11 mouse cellular contexts compared by ENCODE assay signal in the genomic region with DNA sequence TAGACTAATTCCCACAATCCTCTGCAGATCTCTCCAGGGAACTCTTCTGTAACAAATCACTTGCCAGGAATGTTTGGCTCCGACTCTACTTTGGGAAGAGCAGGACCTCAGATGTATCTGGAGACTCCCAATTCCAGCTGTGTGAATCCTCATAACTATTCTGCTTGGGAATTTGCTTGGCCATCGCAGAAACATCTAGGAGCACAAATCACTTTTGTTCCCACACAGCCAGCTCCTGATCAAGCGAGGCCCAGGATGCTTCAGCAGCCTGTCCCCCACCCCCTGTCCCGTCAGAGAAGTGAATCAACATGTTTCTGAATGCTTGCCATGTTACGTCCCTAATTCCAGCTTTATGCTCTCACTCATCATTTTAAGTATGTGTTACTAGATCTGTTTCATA.
DNase-seq lines count a peak whose midpoint lies in the region; ATAC-seq and TF ChIP-seq lines count a peak whose summit lies in the region.
"Had no signal": no experiment of that assay in that cellular context is flagged by ENCODE, and none has a peak within 500 bp of the region (broad histone marks: within the 10 kb centered on the region; RNA-seq: fewer than 3 reads in every experiment).

No protein-coding gene starts in this region.

- H3K4me1 ChIP-seq in lung, embryonic 14.5 days (ENCODE audit: insufficient read depth) = no peaks in the 10 kb centered on the region; the same call in 1 of the 2 replicates
- no peaks in the 10 kb centered on the region for H3K4me1 ChIP-seq in forebrain, embryonic 10.5 days
- H3K4me1 ChIP-seq: neural tube, embryonic 13.5 days had no signal

- H3K4me3 ChIP-seq in lung, embryonic 14.5 days (ENCODE audit: low read depth, low read length) = no peak overlapping the region
- no peak overlapping the region for H3K4me3 ChIP-seq in forebrain, embryonic 10.5 days
- H3K4me3 ChIP-seq: neural tube, embryonic 13.5 days had no signal

- no peak overlapping the region for H3K9ac ChIP-seq in lung, embryonic 14.5 days
- H3K9ac ChIP-seq: liver, postnatal 0 days; neural tube, embryonic 13.5 days had no signal

- TF ChIP-seq CTCF in lung, embryonic 14.5 days (IDR thresholded peaks at IDR 0.05; ENCODE audit: low read depth) = no peak

- H3K27me3 ChIP-seq in lung, embryonic 14.5 days (ENCODE audit: insufficient read depth, low read length) = no peaks in the 10 kb centered on the region
- H3K27me3 ChIP-seq in forebrain, embryonic 10.5 days (ENCODE audit: poor library complexity, severe bottlenecking) = no peaks in the 10 kb centered on the region
- H3K27me3 ChIP-seq: neural tube, embryonic 13.5 days had no signal

- DNase-seq in adipocyte (ENCODE audit: low spot score) (peak; percentile 26), MN1 (ENCODE audit: low spot score) (no peak)
- DNase-seq in gastrocnemius, adult 18-20 months (ENCODE audit: low spot score) = peak; percentile 71
- DNase-seq in kidney, adult 11 months = peak; percentile 7
- DNase-seq in lung, embryonic 14.5 days = peak; percentile 84
- no peak for DNase-seq in thymus, adult 18-20 months
- DNase-seq in forebrain, embryonic 10.5 days (ENCODE audit: extremely low spot score, low spot score) = no peak
- DNase-seq in layer of hippocampus, postnatal 36 days = no peak
- DNase-seq: liver, postnatal 0 days had no signal

- no peaks in the 10 kb centered on the region for H3K9me3 ChIP-seq in lung, embryonic 14.5 days (ENCODE audit: low read depth, low read length)
- no peaks in the 10 kb centered on the region for H3K9me3 ChIP-seq in forebrain, embryonic 10.5 days
- H3K9me3 ChIP-seq: neural tube, embryonic 13.5 days had no signal

- ATAC-seq in lung, embryonic 14.5 days (ENCODE audit: insufficient read depth) = peak; percentile 98
- ATAC-seq: liver, postnatal 0 days; Patski had no signal

- peak overlapping the region; percentile 75; the same call in 1 of the 2 replicates for H3K27ac ChIP-seq in lung, embryonic 14.5 days (ENCODE audit: low read depth)
- no peak overlapping the region for H3K27ac ChIP-seq in forebrain, embryonic 10.5 days
- H3K27ac ChIP-seq: neural tube, embryonic 13.5 days had no signal

- no peak overlapping the region for H3K4me2 ChIP-seq in lung, embryonic 14.5 days
- H3K4me2 ChIP-seq: neural tube, embryonic 13.5 days had no signal

- H3K36me3 ChIP-seq in lung, embryonic 14.5 days (ENCODE audit: insufficient read depth) = no peaks in the 10 kb centered on the region
- H3K36me3 ChIP-seq in forebrain, embryonic 10.5 days (replicated peaks) = no peaks in the 10 kb centered on the region
- H3K36me3 ChIP-seq: neural tube, embryonic 13.5 days had no signal

- 34% methylated on average over 5 of the region's 5 CpGs for whole genome bisulfite sequencing in lung, embryonic 14.5 days
- WGBS in forebrain, embryonic 10.5 days = 92% methylated on average over 5 of the region's 5 CpGs

Comparison
In these comparisons a context has a peak if more than half of its experiments do, and no peak if none do; other contexts are left out.
1. DNase-seq: peak in adipocyte (single experiment), gastrocnemius, adult 18-20 months (single experiment), kidney, adult 11 months (single experiment) and lung, embryonic 14.5 days (single experiment); none in thymus, adult 18-20 months (0 of 2), forebrain, embryonic 10.5 days (single experiment), layer of hippocampus, postnatal 36 days (0 of 2) and MN1 (single experiment).